Mouse (Mus musculus): ENCODE measurements around the gene Tns2. TPM values are rescaled to one million over a fixed set of nuclear protein-coding genes. Genes with fewer than 3 reads are reported as not detected.

Tns2 gene
- polyA plus RNA-seq, 1 experiment from 2014 or later, result 8.3 TPM

- no peak for ATAC-seq (ENCODE audit: low FRiP score)
- H3K27me3 ChIP-seq, result peaks cover 47% of the 10 kb centered on the region
- H3K27ac ChIP-seq, result no peak overlapping the region; the same call in 1 of the 2 replicates
- no peak overlapping the region for H3K4me2 ChIP-seq
- peaks cover 58% of the 10 kb centered on the region for H3K36me3 ChIP-seq
- peaks cover 40% of the 10 kb centered on the region for H3K4me1 ChIP-seq (replicated peaks)
- 79% methylated on average over 8 of the region's 8 CpGs for WGBS
- H3K4me3 ChIP-seq, result no peak overlapping the region
- H3K9me3 ChIP-seq, result no peaks in the 10 kb centered on the region
- H3K9ac ChIP-seq, result no peak overlapping the region
Measured at GRCm38 (mm10) chr15:102097147-102097915, 2.9 kb upstream of the Tns2 start.

GRCm38 (mm10) chr15:102097991-102098555 lies 2.1 kb upstream of the Tns2 start:
- ATAC-seq (ENCODE audit: low FRiP score), result no peak
- Histone ChIP-seq H3K9me3 (no peaks in the 10 kb centered on the region), H3K36me3 (peaks cover 50% of the 10 kb centered on the region), H3K4me2 (no peak overlapping the region), H3K27me3 (peaks cover 54% of the 10 kb centered on the region), H3K4me1 (replicated peaks) (peaks cover 48% of the 10 kb centered on the region), H3K27ac (no peak overlapping the region), H3K9ac (no peak overlapping the region), H3K4me3 (no peak overlapping the region)
- 30% methylated on average over 5 of the region's 5 CpGs for WGBS

GRCm38 (mm10) chr15:102099260-102099659 lies 953 bp upstream of the Tns2 start:
- Histone ChIP-seq H3K27me3 (peaks cover 66% of the 10 kb centered on the region), H3K4me3 (peak overlapping the region; percentile 54; the same call in 1 of the 2 replicates), H3K9ac (no peak overlapping the region), H3K36me3 (peaks cover 38% of the 10 kb centered on the region), H3K4me1 (replicated peaks) (peaks cover 60% of the 10 kb centered on the region), H3K4me2 (peak overlapping the region; percentile 81; the same call in 1 of the 2 replicates), H3K9me3 (no peaks in the 10 kb centered on the region), H3K27ac (no peak overlapping the region)
- no peak for ATAC-seq (ENCODE audit: low FRiP score)
- WGBS, result 44% methylated on average over 5 of the region's 5 CpGs

DNA sequence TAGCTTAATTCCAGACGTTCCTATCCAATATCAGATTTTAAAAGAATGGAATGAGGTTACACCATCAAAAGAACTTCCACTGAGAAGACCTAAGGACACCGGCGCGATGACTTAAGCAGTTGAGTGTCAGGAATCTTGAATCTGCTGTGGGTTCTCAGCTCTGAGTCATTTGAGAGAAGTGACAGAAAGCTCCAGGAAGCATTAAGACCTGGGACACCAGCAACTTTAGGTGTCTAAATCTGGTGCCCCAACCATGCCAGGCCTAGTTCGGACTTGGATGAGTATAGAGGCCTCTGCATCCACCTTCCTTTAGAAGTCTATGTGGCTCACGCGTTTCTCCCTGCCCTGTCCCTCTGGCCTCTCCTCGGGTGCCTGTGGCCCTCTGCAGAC lies 447 bp upstream of the Tns2 start:
- 22% methylated on average over 8 of the region's 8 CpGs for WGBS
- H3K27me3 ChIP-seq, result peaks cover 71% of the 10 kb centered on the region
- no peaks in the 10 kb centered on the region for H3K9me3 ChIP-seq
- peak overlapping the region; percentile 74 for H3K9ac ChIP-seq
- peak overlapping the region; percentile 54 for H3K4me3 ChIP-seq
- peak overlapping the region; percentile 82; the same call in 1 of the 2 replicates for H3K27ac ChIP-seq
- ATAC-seq (ENCODE audit: low FRiP score), result no peak
- H3K4me1 ChIP-seq (replicated peaks), result peaks cover 62% of the 10 kb centered on the region
- H3K4me2 ChIP-seq, result peak overlapping the region; percentile 81
- peaks cover 33% of the 10 kb centered on the region for H3K36me3 ChIP-seq

- H3K9me3 ChIP-seq, result no peaks in the 10 kb centered on the region
- H3K27ac ChIP-seq, result peak overlapping the region; percentile 82
- ATAC-seq (ENCODE audit: low FRiP score), result no peak
- WGBS, result 21% methylated on average over 10 of the region's 10 CpGs
- peak overlapping the region; percentile 54 for H3K4me3 ChIP-seq
- H3K4me1 ChIP-seq (replicated peaks), result peaks cover 71% of the 10 kb centered on the region
- H3K27me3 ChIP-seq, result peaks cover 85% of the 10 kb centered on the region
- H3K9ac ChIP-seq, result peak overlapping the region; percentile 74
- H3K36me3 ChIP-seq, result peaks cover 20% of the 10 kb centered on the region
- peak overlapping the region; percentile 81 for H3K4me2 ChIP-seq
Measured at GRCm38 (mm10) chr15:102100996-102101671, 921 bp downstream of the Tns2 start.

DNA sequence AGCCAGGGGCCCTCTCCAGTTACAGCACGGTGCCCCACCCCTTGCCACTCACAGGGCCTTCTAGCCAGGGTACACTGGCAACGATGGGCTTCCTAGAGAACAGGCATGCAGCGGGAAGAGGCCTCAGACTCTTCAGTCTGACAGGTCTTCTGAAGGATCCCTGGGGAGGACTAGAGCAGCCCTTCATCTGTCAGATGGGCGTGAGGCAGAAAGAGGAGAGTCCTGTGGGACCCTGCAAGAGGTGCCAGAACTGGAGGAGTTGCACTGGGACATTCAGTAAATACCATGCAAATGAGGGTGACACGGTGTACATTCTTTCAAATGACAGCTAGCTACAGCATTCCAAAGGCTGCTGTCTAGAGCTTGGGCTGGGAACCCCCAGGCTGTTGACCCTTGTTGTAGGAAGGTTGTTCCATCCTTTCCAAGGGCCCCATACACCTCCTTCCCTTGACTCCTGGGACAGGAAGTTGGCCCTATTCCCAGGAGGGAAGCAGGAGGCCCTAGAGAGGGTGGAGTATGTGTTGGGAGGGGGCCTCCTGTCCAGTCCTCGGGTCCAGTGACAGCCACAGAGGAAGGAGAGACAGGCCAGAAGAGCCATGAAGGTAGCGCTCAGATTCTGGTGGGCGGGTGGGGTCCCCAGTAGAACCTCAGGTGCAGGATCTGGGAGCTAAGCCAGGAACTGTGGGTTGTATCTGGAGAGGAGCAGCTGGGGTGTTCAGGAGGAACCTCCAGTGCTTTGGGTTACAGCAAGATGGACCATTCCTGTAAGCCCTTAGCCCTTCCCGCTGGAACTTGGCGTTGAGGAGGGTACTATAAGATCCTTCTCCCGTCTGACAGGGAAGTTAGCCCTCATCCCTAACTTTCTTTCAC lies 1.7 kb downstream of the Tns2 start:
- peaks cover 79% of the 10 kb centered on the region for H3K4me1 ChIP-seq (replicated peaks)
- H3K9me3 ChIP-seq, result no peaks in the 10 kb centered on the region
- 0 out of 2 replicates have a peak overlapping the region, but pooled peaks have one; percentile 1 for H3K4me3 ChIP-seq
- H3K9ac ChIP-seq, result peak overlapping the region; percentile 66; the same call in 1 of the 2 replicates
- H3K4me2 ChIP-seq, result peak overlapping the region; percentile 81
- peaks cover 92% of the 10 kb centered on the region for H3K27me3 ChIP-seq
- 28% methylated on average over 11 of the region's 11 CpGs for WGBS
- peak overlapping the region; percentile 82 for H3K27ac ChIP-seq
- H3K36me3 ChIP-seq, result peaks cover 14% of the 10 kb centered on the region
- ATAC-seq (ENCODE audit: low FRiP score), result peak; percentile 12; the same call in 1 of the 2 replicates

DNA sequence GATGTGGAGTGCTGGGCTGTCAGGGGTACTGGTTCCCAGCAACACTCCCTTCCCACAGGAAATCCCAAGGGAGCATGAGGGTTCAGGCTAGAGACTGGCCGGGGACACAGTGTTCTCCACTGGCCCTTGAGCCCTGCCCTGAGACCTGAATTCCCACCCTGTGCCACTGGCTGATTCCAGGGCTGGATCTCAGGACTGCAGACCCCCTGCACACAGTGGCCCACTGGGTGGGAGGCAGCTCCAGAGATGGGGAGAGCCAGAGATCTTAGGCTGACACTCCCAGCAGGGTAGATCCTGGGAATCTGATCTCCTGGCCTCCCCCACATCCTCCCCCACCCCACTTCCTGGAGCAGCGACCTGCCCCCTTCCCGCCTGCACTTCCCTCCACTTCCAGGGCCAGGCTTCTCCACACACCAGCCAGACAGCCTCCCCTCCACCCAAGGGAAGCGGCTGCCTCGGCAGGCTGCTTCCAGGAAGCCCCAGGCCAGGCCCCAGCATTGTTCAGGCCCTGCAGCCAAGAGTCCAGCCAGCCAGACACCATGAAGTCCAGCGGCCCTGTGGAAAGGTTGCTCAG lies 2.4 kb downstream of the Tns2 start:
- 19% methylated on average over 6 of the region's 6 CpGs for WGBS
- Histone ChIP-seq H3K36me3 (peaks cover 8% of the 10 kb centered on the region), H3K27ac (peak overlapping the region; percentile 82), H3K9ac (peak overlapping the region; percentile 66), H3K9me3 (no peaks in the 10 kb centered on the region), H3K4me1 (replicated peaks) (peaks cover 83% of the 10 kb centered on the region), H3K4me3 (peak overlapping the region; percentile 25), H3K4me2 (peak overlapping the region; percentile 81), H3K27me3 (peaks cover 96% of the 10 kb centered on the region)
- no peak for ATAC-seq (ENCODE audit: low FRiP score)

DNA sequence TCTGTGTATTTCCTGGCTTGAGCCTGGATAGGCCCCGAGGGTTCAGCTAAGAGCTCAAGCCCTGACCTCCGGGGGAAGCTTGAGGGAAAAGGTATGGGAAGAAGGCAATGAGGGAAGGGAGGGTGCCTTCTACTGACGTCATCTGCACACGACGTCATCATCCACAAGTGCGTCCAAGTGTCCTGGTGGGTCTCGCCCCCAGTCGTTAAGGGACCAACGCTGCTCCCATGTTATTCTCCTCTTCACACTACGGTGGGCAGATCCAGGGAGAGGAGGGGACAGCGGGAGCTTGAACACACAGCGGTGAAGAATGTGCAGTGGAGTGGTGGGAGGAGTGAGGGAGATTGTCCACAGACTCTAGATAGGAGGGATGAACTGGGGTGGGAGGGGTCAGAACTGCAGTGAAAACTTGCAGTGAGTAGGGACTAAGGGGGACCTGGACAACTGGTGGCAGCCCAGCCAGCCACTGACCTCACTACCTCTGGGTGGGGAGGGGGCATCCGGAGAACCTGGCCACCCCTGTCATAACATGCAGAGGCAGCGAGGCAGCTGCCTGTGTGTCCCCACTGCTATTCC lies 3.2 kb downstream of the Tns2 start:
- WGBS, result 7% methylated on average over 14 of the region's 14 CpGs
- H3K27me3 ChIP-seq, result peaks cover 90% of the 10 kb centered on the region

GRCm38 (mm10) chr15:102103947-102104555 lies 3.8 kb downstream of the Tns2 start:
- peak overlapping the region; percentile 82; the same call in 1 of the 2 replicates for H3K27ac ChIP-seq
- peak overlapping the region; percentile 66; the same call in 1 of the 2 replicates for H3K9ac ChIP-seq
- H3K4me1 ChIP-seq (replicated peaks), result peaks cover 86% of the 10 kb centered on the region
- no peak for ATAC-seq (ENCODE audit: low FRiP score)
- H3K27me3 ChIP-seq, result peaks cover 85% of the 10 kb centered on the region
- no peaks in the 10 kb centered on the region for H3K9me3 ChIP-seq
- WGBS, result 21% methylated on average over 12 of the region's 12 CpGs
- H3K36me3 ChIP-seq, result no peaks in the 10 kb centered on the region
- H3K4me2 ChIP-seq, result peak overlapping the region; percentile 81
- H3K4me3 ChIP-seq, result peak overlapping the region; percentile 25

More for the DNA sequence above, 3.2 kb downstream of the Tns2 start:
- no peak for ATAC-seq (ENCODE audit: low FRiP score)
- Histone ChIP-seq H3K9me3 (no peaks in the 10 kb centered on the region), H3K27ac (peak overlapping the region; percentile 82), H3K4me1 (replicated peaks) (peaks cover 82% of the 10 kb centered on the region), H3K9ac (peak overlapping the region; percentile 66), H3K36me3 (no peaks in the 10 kb centered on the region; the same call in 1 of the 2 replicates), H3K4me3 (peak overlapping the region; percentile 25), H3K4me2 (peak overlapping the region; percentile 81)

DNA sequence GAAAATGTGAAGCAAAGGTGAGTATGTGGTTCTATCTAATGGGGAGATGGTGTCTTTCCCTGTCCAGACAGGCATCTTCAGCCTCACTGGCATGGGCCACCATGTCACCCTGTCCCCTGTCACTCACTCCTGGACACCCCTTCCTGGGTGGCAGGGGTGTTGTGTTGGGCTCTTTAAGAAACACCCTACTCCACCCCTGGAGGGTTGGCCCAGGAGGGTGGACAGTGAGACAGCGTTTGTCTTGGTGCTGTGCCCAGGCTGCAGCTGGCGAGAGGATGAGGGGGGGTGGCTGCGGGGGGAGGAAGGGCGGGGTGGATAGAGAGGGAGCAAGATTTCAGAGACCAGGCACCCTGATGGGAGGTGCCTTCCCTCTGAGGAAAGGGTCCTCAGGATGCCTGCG lies 5.1 kb downstream of the Tns2 start:
- H3K4me1 ChIP-seq (replicated peaks), result peaks cover 77% of the 10 kb centered on the region
- 46% methylated on average over 5 of the region's 5 CpGs for WGBS

More for the DNA sequence above, 5.1 kb downstream of the Tns2 start:
- no peak overlapping the region for H3K9ac ChIP-seq
- H3K9me3 ChIP-seq, result no peaks in the 10 kb centered on the region
- H3K27ac ChIP-seq, result no peak overlapping the region
- H3K4me2 ChIP-seq, result peak overlapping the region; percentile 1; the same call in 1 of the 2 replicates
- H3K4me3 ChIP-seq, result no peak overlapping the region
- H3K27me3 ChIP-seq, result peaks cover 75% of the 10 kb centered on the region
- no peaks in the 10 kb centered on the region for H3K36me3 ChIP-seq
- no peak for ATAC-seq (ENCODE audit: low FRiP score)
